Mouse (Mus musculus) embryonic facial prominence, embryonic 15.5 days (tissue): Measurements from ENCODE around the gene Sprr2a2. TPM values are rescaled to one million over a fixed set of nuclear protein-coding genes. Genes with fewer than 3 reads are reported as not detected.
"Not testable (repeated sequence)": the region's sequence is repeated elsewhere in the genome, so short reads cannot be mapped to it uniquely, and the experiment has no call there.

Experiments used
- ATAC-seq: fragments of 200-750 bp; cut with Nextera tagmentation; 2 replicates; pipeline ENCODE4 v1.8.0; 2017; ENCODE audit warnings: low read depth, moderate TSS enrichment; ENCODE audit not compliant: insufficient number of reproducible peaks, low FRiP score, low TSS enrichment
- H3K27ac ChIP-seq: fragments of 300-500 bp; sonication (generic); replicated peaks from 2 replicates; pipeline ENCODE4 v1.5.1; 2015; ENCODE audit warnings: mild to moderate bottlenecking, inconsistent platforms
- H3K27me3 ChIP-seq: fragments of 300-500 bp; sonication (generic); 2 replicates; pipeline ENCODE4 v1.6.1; 2015; ENCODE audit warnings: inconsistent platforms
- H3K36me3 ChIP-seq: fragments of 300-500 bp; sonication (generic); 2 replicates; pipeline ENCODE4 v1.6.1; 2015; ENCODE audit warnings: mild to moderate bottlenecking, inconsistent platforms
- H3K4me1 ChIP-seq: fragments of 300-500 bp; sonication (generic); 2 replicates; pipeline ENCODE4 v1.6.1; 2015; ENCODE audit warnings: inconsistent platforms
- H3K4me2 ChIP-seq: fragments of 300-500 bp; sonication (generic); replicated peaks from 2 replicates; pipeline ENCODE4 v1.6.1; 2015; ENCODE audit warnings: mild to moderate bottlenecking, inconsistent platforms
- H3K4me3 ChIP-seq: fragments of 300-500 bp; sonication (generic); replicated peaks from 2 replicates; pipeline ENCODE4 v1.5.1; 2015; ENCODE audit warnings: mild to moderate bottlenecking, inconsistent platforms
- H3K9ac ChIP-seq: fragments of 300-500 bp; sonication (generic); 2 replicates; pipeline ENCODE4 v1.6.1; 2015; ENCODE audit warnings: inconsistent platforms
- H3K9me3 ChIP-seq: fragments of 300-500 bp; sonication (generic); replicated peaks from 2 replicates; pipeline ENCODE4 v1.6.1; 2016; ENCODE audit warnings: inconsistent platforms
- WGBS: fragments of 180-500 bp; shearing (Covaris S2); methylation state at CpG from one replicate; pipeline ENCODE4 v1.1.7; 2015; 5-methylcytosine and 5-hydroxymethylcytosine counted together
- polyA plus RNA-seq: library from polyadenylated mRNA; unstranded; fragments of >200 nt; fragmentation: Nextera tagmentation; extraction: Ambion mirVana; gene quantifications from 2 replicates; pipeline ENCODE4 v1.2.1, GENCODE M21; 2015

Gene Sprr2a2
- 2.5 and 6.2 TPM in 2 replicates for polyA plus RNA-seq

- ATAC-seq, H3K9me3 ChIP-seq, H3K4me1 ChIP-seq, H3K27ac ChIP-seq, H3K9ac ChIP-seq, H3K36me3 ChIP-seq, H3K4me2 ChIP-seq, H3K27me3 ChIP-seq, H3K4me3 ChIP-seq: not testable (repeated sequence)
- no CpG with 5 or more reads among the region's 2 CpGs for WGBS
These were observed at the start of gene Sprr2a2, which contains the start of gene Sprr2a1 for GRCm38 (mm10) chr3:92215569-92215968. Gene Sprr2a2, plus strand, starts transcription at chr3:92215920. Gene Sprr2a1, plus strand, starts transcription at chr3:92215799.

GRCm38 (mm10) chr3:92169847-92170246 is 45.9 kb upstream of the Sprr2a2 start:
- no peak overlapping the region for H3K4me3 ChIP-seq
- no peaks in the 10 kb centered on the region for H3K27me3 ChIP-seq
- H3K4me1 ChIP-seq = no peaks in the 10 kb centered on the region
- no peak overlapping the region for H3K4me2 ChIP-seq
- 0 out of 2 replicates have a peak overlapping the region, but pooled peaks have one; percentile 58 for H3K27ac ChIP-seq
- no peaks in the 10 kb centered on the region for H3K36me3 ChIP-seq
- no peak for ATAC-seq
- no peaks in the 10 kb centered on the region for H3K9me3 ChIP-seq
- 61% methylated on average over 3 of the region's 3 CpGs for WGBS
- H3K9ac ChIP-seq = no peak overlapping the region

- 26% methylated on average over 1 of the region's 1 CpGs for WGBS
- no peak overlapping the region for H3K4me3 ChIP-seq
- no peak overlapping the region for H3K27ac ChIP-seq
- no peaks in the 10 kb centered on the region for H3K27me3 ChIP-seq
- no peak overlapping the region for H3K9ac ChIP-seq
- H3K36me3 ChIP-seq = no peaks in the 10 kb centered on the region
- no peak overlapping the region for H3K4me2 ChIP-seq
- no peaks in the 10 kb centered on the region for H3K9me3 ChIP-seq
- ATAC-seq = no peak
- no peaks in the 10 kb centered on the region for H3K4me1 ChIP-seq
These were observed 38.8 kb upstream of the Sprr2a2 start for GRCm38 (mm10) chr3:92176880-92177279.

- no peak overlapping the region for H3K27ac ChIP-seq
- no peaks in the 10 kb centered on the region for H3K27me3 ChIP-seq
- no peak for ATAC-seq
- no peaks in the 10 kb centered on the region for H3K36me3 ChIP-seq
- H3K4me1 ChIP-seq = no peaks in the 10 kb centered on the region
- no peak overlapping the region for H3K4me3 ChIP-seq
- no peaks in the 10 kb centered on the region for H3K9me3 ChIP-seq
- H3K4me2 ChIP-seq = no peak overlapping the region
- WGBS = 85% methylated on average over 6 of the region's 6 CpGs
- H3K9ac ChIP-seq = no peak overlapping the region
These were observed 20.1 kb upstream of the Sprr2a2 start for GRCm38 (mm10) chr3:92195512-92196200.

GRCm38 (mm10) chr3:92211133-92211925 is 4.4 kb upstream of the Sprr2a2 start:
- ATAC-seq = not testable (repeated sequence)

GRCm38 (mm10) chr3:92212059-92212458 is 3.7 kb upstream of the Sprr2a2 start:
- WGBS = no CpG with 5 or more reads among the region's 1 CpGs
- H3K4me1 ChIP-seq, H3K9ac ChIP-seq, H3K27ac ChIP-seq, H3K27me3 ChIP-seq, H3K4me3 ChIP-seq, H3K36me3 ChIP-seq, H3K4me2 ChIP-seq, ATAC-seq, H3K9me3 ChIP-seq: not testable (repeated sequence)

More at GRCm38 (mm10) chr3:92211133-92211925, 4.4 kb upstream of the Sprr2a2 start:
- no CpG with 5 or more reads among the region's 16 CpGs for WGBS
- H3K9ac ChIP-seq, H3K27ac ChIP-seq, H3K4me1 ChIP-seq, H3K36me3 ChIP-seq, H3K9me3 ChIP-seq, H3K4me3 ChIP-seq, H3K27me3 ChIP-seq, H3K4me2 ChIP-seq: not testable (repeated sequence)

- not testable (repeated sequence) for H3K9ac ChIP-seq, ATAC-seq, H3K4me3 ChIP-seq, H3K36me3 ChIP-seq, H3K4me2 ChIP-seq, H3K9me3 ChIP-seq, H3K27ac ChIP-seq, H3K4me1 ChIP-seq, H3K27me3 ChIP-seq
These were observed 2.1 kb upstream of the Sprr2a2 start for GRCm38 (mm10) chr3:92213651-92214050.

GRCm38 (mm10) chr3:92219031-92219430 is 3.3 kb downstream of the Sprr2a2 start:
- not testable (repeated sequence) for H3K4me1 ChIP-seq, H3K4me2 ChIP-seq, H3K27me3 ChIP-seq, H3K9ac ChIP-seq, H3K9me3 ChIP-seq, H3K27ac ChIP-seq, H3K36me3 ChIP-seq, H3K4me3 ChIP-seq
- no CpG with 5 or more reads among the region's 8 CpGs for WGBS
- peak; percentile 54; the same call in 1 of the 2 replicates for ATAC-seq

- H3K4me1 ChIP-seq, H3K4me3 ChIP-seq, H3K9ac ChIP-seq, H3K36me3 ChIP-seq, H3K4me2 ChIP-seq, H3K9me3 ChIP-seq, H3K27ac ChIP-seq, H3K27me3 ChIP-seq: not testable (repeated sequence)
- peak; percentile 63; the same call in 1 of the 2 replicates for ATAC-seq
These were observed 8.0 kb downstream of the Sprr2a2 start for GRCm38 (mm10) chr3:92223708-92224107.

GRCm38 (mm10) chr3:92227410-92227809 is 11.7 kb downstream of the Sprr2a2 start:
- H3K9me3 ChIP-seq, H3K4me2 ChIP-seq, H3K4me1 ChIP-seq, H3K4me3 ChIP-seq, H3K27ac ChIP-seq, H3K27me3 ChIP-seq, ATAC-seq, H3K36me3 ChIP-seq, H3K9ac ChIP-seq: not testable (repeated sequence)
- 74% methylated on average over 3 of the region's 3 CpGs for WGBS

- H3K27me3 ChIP-seq, H3K36me3 ChIP-seq, H3K27ac ChIP-seq, H3K4me2 ChIP-seq, H3K4me3 ChIP-seq, H3K9me3 ChIP-seq, H3K9ac ChIP-seq, H3K4me1 ChIP-seq: not testable (repeated sequence)
- 0 out of 2 replicates have a peak, but pooled peaks have one; percentile 43 for ATAC-seq
- WGBS = no CpG with 5 or more reads among the region's 5 CpGs
These were observed 20.9 kb downstream of the Sprr2a2 start for GRCm38 (mm10) chr3:92236463-92237189.
